Mouse (Mus musculus): ENCODE results near the gene Arhgap36.

The Arhgap36 gene

DNA sequence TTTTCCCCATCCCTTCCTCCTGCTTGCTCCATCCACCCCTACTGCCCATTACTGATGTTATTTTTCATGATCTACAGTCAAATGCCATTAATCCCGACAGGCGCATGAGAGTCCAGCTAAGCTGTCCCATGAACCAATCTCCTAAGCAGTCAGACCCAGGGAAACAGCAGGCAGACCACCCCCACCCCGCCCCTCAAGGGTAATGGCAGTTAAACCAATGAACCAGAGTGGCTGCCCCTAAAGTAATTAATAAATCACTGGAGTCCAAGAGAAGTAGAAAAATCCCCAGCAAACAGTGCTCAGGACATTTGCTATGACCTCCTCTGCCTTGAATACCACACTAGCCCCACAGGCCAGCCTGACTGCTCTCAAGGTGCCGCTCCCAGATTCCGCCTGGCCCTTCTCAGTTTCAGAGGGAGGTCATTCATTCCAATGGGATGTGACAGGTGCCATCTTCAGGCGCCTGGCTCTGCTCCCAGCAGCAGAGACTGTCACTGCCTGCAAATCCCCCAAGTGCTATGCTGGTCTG is at the start of gene Arhgap36:
Gene Arhgap36, plus strand, starts transcription at position 504 of the 529 bp plus-strand sequence.
- no peak for DNase-seq (ENCODE audit: low spot score)

DNA sequence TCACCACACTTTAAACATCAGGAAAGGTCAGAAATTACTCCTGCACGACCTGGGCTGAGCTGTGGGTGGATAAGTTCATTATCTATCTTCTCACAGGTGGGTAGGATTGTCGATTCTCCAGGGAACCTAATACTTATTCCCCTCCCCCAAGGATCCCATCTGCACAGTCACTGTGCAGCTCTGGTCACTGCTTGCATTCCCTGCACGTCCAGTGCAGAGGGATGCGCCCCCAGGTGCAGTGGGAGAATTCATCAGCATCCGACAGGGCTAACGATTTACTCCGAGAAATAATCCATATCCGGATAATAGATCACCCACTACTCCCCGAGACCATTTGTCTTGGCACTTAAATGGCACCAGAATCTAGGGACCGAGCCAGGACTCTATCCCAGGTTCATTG is 6.0 kb upstream of the Arhgap36 start:
- no peak for DNase-seq (ENCODE audit: low spot score)

- no peak for DNase-seq (ENCODE audit: low spot score)
These were observed 6.7 kb downstream of the Arhgap36 start for GRCm38 (mm10) chrX:49470287-49471054.

DNA sequence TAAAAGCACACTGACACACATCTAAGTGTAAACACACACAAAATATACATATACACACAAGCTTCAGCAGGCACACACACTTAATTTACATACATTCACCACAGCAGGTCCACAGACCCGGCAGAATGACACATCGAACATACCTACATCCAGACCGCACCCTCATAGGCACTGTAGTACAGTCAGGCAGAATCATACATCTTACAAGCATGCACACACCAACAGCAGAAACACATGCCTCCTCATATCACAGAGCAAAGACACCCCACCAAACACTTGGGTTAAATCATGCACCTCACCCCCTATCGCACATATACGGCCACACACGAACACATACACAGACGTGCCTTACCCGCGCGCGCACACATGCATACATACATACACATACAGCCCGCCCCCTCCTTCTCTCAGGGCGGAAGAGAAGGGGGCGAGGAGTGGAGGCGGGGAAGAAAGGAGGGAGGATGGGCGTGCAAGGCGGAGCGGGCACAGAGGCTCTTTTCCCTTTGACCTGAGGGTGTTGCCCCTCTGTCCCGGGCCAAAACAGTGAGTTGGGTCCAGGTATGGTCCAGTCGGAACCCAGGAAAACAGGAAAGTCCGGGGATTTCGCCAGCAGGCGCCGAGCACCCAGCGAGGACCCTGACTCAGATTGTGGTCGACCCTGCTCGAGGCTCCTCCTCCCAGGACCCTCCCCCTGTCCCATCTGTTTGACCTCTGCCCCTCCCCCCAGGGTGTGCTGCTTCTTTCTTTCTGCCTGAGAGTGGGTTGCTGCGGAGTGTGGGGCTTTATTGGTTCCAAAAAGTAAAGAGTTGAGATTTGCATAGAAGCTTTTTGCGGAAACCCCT is 16.4 kb downstream of the Arhgap36 start:
- DNase-seq (ENCODE audit: low spot score): no peak

GRCm38 (mm10) chrX:49480846-49481245 is 17.1 kb downstream of the Arhgap36 start:
- no peak for DNase-seq (ENCODE audit: low spot score)

DNA sequence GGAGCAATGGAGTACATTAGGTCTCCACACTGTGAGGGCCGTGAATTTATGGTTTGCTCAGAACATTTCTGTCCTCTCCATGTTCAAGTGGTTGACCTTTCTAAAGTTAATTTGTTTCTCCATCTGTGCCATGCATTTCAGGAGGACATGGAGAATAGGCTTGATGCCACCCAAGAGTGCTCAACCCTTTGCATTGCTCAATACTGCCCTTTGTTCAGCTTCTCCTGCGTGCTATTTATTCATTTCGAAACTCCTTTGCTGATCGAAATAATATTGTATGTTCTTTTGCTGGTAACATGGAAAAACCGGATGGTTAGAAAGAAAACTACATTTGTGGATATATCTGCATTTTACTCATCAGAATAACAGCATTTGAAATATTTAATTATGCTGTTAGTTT is 25.4 kb downstream of the Arhgap36 start:
- DNase-seq (ENCODE audit: low spot score): no peak

DNA sequence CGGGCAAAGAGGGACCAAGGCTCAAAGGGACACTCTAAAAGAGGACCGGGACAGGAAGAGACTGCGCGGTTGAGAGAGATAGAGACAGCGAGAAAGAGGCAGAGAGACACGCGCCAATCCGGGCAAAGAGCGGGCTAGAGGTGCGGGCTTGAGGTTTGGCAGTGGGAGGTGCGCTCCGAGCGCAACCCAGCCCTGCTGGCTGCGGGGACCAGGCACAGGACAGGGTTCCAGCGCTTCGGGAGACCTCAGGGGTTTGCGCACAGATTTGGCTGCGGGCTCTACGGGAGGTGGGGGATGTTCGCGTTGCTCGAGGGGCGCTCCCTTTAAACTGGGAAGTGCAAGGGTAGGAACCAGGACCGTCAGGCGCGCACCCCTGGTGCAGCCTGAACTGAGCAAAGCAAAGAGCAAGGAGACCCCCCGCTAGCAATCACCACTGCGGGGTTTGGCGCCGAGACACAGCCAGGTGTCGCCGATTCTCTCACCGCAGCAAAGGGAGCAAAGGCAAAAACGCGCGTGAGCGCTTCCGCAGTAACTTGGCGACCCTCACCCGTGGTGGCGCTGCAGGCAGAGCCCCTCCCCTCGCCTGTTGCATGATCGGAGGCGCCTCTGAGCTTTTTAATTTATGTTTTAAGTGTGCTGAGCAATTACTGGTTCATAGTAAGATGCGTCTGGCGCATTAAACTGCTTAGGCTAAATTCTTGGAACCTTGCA is 30.1 kb downstream of the Arhgap36 start:
- DNase-seq (ENCODE audit: low spot score): no peak
